Mouse (Mus musculus): ENCODE results near the gene Srbd1.

Gene Srbd1

GRCm38 (mm10) chr17:86089893-86090588 lies 54.9 kb downstream of the Srbd1 start:
- no peak for TF ChIP-seq GATA4 (IDR thresholded peaks at IDR 0.05; ENCODE audit: insufficient replicate concordance, low read length)

DNA sequence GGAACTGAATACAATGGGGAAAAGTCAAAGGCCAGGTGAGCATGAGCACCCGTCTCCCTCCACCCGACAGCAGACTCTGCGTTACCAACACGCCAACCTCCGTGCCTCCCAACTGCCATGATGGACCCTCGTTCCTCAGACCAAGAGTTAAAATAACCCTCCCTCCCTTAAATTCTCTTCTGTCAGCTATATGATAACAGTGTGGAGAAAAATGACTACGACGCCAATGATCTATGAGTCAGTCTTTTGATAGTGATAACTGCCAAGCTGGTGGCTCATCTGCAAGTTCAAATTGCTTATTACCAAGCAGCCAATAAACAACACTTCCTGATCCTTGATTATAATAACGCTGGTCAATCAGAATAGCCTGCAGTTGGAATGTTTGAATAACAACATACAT lies 57.1 kb downstream of the Srbd1 start:
- no peak for TF ChIP-seq GATA4 (IDR thresholded peaks at IDR 0.05; ENCODE audit: insufficient replicate concordance, low read length)

DNA sequence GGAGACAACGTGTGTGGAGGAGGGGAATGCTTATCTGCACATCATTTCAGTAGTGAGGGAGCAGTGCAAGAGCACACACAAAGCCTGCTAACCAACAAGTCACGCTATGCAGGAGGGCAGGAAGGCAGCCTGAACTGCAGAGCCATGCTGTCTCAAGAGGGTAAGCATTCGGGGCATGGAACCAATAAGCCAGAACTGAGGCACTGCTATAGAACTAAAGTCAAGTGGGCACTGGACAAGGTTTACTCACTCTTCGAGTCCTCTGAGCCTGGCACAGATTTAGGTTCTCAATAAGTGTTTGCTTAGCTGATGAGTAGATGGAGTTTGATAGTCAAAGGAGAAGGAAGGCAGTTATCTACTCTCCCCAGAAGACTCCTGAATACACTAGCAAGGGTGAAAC lies 58.8 kb downstream of the Srbd1 start:
- TF ChIP-seq GATA4 (IDR thresholded peaks at IDR 0.05; ENCODE audit: insufficient replicate concordance, low read length) = no peak

DNA sequence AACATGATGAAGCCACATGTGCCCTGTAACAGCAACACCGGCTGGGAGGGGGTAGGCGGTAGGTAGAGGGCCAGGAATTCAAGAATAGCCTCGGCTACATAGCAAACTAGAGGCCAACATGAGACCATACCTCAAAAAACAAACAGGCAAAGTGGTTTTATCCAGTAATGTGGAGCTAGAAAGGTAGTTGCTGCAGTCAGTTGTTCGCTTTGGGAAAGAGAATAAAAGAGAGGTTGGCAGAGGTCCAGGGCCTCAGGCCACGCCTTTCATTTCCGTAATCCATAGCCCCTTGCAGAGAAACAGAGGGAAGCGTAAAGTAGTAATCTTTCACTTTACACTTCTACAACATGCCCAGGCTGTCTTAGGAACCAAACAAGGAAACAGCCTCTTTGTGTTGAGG lies 61.8 kb downstream of the Srbd1 start:
- TF ChIP-seq GATA4 (IDR thresholded peaks at IDR 0.05; ENCODE audit: insufficient replicate concordance, low read length) = no peak

- TF ChIP-seq GATA4 (IDR thresholded peaks at IDR 0.05; ENCODE audit: insufficient replicate concordance, low read length) = no peak
These were observed 66.9 kb downstream of the Srbd1 start for GRCm38 (mm10) chr17:86078060-86078459.

DNA sequence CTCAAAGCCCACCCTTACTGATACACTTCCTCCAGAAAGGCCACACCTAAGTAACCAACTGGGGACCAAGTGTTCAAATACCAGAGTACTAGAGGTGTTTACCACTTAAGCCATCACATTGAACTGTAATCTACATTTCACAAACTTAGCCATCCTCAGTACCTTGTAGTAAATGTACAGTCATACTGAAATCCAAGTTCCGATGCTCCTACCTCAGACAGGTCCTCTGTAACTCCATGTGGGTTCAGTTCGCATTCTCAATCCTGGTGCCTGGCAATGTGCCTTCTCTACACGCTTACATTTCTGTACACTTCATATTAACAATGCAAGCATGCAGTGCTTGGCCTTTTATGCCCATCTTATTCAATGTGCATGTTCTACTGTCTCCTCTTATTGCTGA lies 77.5 kb downstream of the Srbd1 start:
- no peak for TF ChIP-seq GATA4 (IDR thresholded peaks at IDR 0.05; ENCODE audit: insufficient replicate concordance, low read length)

- TF ChIP-seq GATA4 (IDR thresholded peaks at IDR 0.05; ENCODE audit: insufficient replicate concordance, low read length) = no peak
These were observed 79.1 kb downstream of the Srbd1 start for GRCm38 (mm10) chr17:86065833-86066232.

DNA sequence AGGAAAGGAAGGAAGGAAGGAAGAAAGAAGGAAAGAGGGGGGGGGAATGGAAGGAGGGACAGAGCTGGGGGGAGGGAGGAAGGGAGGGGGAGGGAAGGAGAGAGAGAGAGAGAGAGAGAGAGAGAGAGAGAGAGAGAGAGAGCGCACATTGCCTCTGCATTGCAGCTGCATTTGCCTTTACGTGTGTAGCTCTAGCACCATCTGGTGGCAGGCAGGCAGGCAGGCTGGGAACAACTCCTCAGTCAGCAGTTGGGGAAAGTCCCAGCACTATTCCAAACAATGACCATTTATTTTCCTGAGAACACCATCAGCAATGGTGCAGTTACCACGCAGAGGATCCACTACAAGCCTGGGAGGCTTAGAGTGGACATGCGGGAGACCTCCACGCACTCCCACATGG lies 81.5 kb downstream of the Srbd1 start:
- no peak for TF ChIP-seq GATA4 (IDR thresholded peaks at IDR 0.05; ENCODE audit: insufficient replicate concordance, low read length)

- no peak for TF ChIP-seq GATA4 (IDR thresholded peaks at IDR 0.05; ENCODE audit: insufficient replicate concordance, low read length)
These were observed 84.1 kb downstream of the Srbd1 start for GRCm38 (mm10) chr17:86060911-86061310.

GRCm38 (mm10) chr17:86040221-86040984 lies 104.6 kb downstream of the Srbd1 start:
- TF ChIP-seq GATA4 (IDR thresholded peaks at IDR 0.05; ENCODE audit: insufficient replicate concordance, low read length) = no peak

DNA sequence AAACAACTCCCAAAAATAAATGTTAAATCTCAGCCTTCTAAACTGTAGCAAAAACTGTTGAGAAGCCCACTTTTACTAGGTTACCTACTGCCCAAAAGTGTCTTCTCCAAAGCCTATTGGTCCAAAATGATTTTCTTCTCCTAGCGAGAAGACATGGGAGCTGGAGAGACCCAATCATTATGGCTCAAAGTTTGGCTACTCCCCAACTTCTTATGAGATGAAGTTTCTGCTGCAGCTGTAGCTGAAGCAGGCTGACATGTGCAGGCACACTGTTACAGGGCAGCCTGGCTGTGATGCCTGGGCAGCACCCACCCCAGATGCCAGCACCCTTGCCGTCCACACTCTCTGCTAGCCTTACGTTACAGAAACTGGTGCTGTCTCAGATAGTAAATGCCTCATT lies 105.2 kb downstream of the Srbd1 start:
- TF ChIP-seq GATA4 (IDR thresholded peaks at IDR 0.05; ENCODE audit: insufficient replicate concordance, low read length) = no peak

GRCm38 (mm10) chr17:86038211-86038648 lies 106.7 kb downstream of the Srbd1 start:
- TF ChIP-seq GATA4 (IDR thresholded peaks at IDR 0.05; ENCODE audit: insufficient replicate concordance, low read length) = no peak

DNA sequence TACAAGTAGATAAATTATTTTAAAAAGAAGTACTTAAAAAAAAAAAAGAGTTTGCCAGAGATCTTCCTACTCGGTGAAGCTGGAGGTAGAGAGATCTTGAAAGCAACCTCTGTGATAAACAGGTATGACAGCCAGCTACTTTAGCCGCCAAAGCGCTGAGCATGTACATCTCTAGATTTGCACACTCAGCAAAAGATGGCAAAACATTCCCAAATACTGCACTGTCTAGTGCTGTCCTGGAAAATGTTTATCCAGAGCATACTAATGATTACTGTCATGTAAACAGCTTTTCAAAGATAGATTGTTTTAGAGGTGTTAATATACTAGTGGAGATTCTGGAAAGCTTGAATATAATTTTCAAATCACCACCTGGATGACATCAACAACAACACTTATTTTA lies 109.4 kb downstream of the Srbd1 start:
- no peak for TF ChIP-seq GATA4 (IDR thresholded peaks at IDR 0.05; ENCODE audit: insufficient replicate concordance, low read length)

DNA sequence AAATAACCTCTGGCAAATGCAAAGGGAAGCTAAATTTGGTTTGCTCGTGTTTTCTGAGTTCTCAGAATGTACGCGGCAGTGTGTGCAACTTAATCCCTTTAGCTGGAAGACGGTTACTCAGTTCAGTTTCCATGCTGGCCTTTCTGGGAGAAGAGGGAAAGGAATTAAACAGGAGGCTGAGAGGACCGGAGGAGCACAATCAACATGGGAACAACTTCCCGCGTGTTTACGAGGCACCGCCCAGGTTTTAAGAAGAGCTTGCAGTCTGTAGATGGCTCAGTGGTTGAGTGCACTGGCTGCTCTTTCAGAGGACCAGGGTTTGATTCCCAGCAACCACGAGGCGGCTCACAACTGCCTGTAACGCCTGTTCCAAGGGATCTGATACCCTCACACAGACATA lies 109.8 kb downstream of the Srbd1 start:
- no peak for TF ChIP-seq GATA4 (IDR thresholded peaks at IDR 0.05; ENCODE audit: insufficient replicate concordance, low read length)

- no peak for TF ChIP-seq GATA4 (IDR thresholded peaks at IDR 0.05; ENCODE audit: insufficient replicate concordance, low read length)
These were observed 110.3 kb downstream of the Srbd1 start for GRCm38 (mm10) chr17:86034641-86035040.

DNA sequence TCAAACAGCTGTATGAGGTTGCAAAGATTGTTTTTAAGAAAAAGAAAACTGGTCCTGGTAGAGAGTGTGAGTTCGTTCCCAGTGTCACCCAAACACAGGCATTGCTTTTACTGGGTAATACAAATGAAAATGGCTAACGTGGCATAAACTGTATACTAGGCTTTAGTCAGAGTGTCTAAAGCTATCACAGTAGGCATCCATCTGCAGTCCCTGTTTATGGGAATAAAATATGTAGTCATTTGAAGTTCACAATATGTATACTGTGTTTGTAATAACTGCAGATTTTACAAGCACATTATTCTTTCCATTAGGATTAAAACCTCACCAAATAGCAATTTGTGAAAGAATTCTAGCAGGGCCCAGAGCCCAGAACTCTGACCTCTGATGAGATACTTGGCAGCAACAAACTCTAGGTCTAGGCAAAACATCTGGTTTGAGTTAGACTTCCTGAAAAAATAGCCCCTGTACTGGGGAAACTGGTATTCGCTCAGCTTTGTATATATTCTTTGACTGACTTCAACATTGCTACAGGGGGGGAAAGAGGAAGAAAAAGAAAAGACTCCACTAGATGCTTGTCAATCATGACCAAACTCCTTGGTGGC lies 112.8 kb downstream of the Srbd1 start:
- no peak for TF ChIP-seq GATA4 (IDR thresholded peaks at IDR 0.05; ENCODE audit: insufficient replicate concordance, low read length)

Measured in liver, adult (tissue).